Mouse (Mus musculus) liver, postnatal 0 days (tissue): ENCODE measurements at regions not wholly inside any gene's neighbourhood (a gene's known extent, or its start where the extent isn't known, plus 50 kb on each side); places are given as distances from the start of the nearest gene placed in this dataset.

Source experiments
- CTCF ChIP-seq: sonication (generic); IDR thresholded peaks from 2 replicates; pipeline ENCODE4 v1.5.1; 2016; ENCODE audit warnings: antibody characterized with exemption, low read depth
- EP300 ChIP-seq: IDR thresholded peaks from 2 replicates; pipeline ENCODE4 v1.6.1; 2016; ENCODE audit warnings: antibody characterized with exemption, low read depth, mild to moderate bottlenecking

DNA sequence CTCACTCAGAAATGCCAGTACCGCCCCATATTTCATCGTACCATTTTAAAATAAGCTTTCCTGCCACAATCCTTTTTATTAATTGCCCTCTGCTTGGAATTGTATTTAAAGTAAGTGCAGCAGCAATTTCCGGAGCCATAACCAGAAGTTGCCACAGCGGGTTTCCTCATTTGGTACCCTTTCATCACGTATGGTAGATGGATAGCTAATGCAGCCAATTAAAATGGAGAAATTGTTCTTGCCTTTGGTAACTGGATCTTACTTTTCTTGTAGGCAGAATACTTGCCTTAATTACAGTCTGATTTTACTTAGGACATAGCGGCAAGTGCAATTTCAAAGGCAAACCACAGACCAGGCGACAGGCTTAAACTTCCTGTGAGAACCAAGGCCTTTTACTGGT lies 961.8 kb downstream of the Robo2 start:
- TF ChIP-seq CTCF, result no peak
- TF ChIP-seq EP300, result no peak
